10 mouse cellular contexts compared by ENCODE assay signal in the genomic region with DNA sequence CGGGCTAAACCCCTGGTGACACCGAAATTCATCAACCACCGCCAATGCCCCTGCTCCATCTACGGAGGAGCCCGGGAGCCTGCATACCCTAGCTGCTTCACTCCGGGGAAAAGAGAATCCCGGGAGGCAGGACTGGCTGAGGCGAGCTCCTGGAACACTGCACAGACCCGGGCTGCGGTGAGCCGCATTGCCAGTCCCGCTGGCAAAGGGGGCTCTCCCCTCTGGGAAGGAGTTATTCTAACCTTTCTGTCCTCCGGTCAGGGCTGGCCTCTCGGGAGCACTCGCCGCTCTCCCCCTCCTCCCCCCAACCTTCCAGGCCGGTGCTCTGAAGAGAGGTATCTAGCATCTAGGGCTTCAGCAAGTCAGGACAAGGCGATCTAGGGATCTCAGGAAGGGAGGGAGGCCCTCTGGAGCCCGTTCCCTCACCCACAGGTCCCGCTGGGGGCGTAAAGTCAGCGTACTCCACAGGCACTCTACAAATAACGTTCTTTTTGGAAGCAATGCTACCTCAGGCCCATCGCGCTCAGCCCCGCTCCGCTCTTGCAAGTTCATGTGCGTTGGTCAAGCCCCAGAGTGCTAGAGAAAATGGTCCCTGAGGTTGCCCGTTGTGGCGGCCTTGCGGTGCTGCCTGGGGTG. TPM values are rescaled to one million over a fixed set of nuclear protein-coding genes. Genes with fewer than 3 reads are reported as not detected.
DNase-seq lines count a peak whose midpoint lies in the region; ATAC-seq and TF ChIP-seq lines count a peak whose summit lies in the region.
"Had no signal": no experiment of that assay in that cellular context is flagged by ENCODE, and none has a peak within 500 bp of the region (broad histone marks: within the 10 kb centered on the region; RNA-seq: fewer than 3 reads in every experiment).

No protein-coding gene starts in this region.

- H3K4me2 ChIP-seq in embryonic facial prominence, embryonic 14.5 days (ENCODE audit: low read depth, low read length): peak overlapping the region; percentile 54
- H3K4me2 ChIP-seq in limb, embryonic 11.5 days (ENCODE audit: low read depth, severe bottlenecking): peak overlapping the region; percentile 79
- no peak overlapping the region; the same call in 1 of the 2 replicates for H3K4me2 ChIP-seq in stomach, embryonic 16.5 days (ENCODE audit: low read depth, low read length)

- peak overlapping the region; percentile 5; the same call in 1 of the 2 replicates for H3K9ac ChIP-seq in embryonic facial prominence, embryonic 14.5 days (ENCODE audit: low read depth, low read length)
- peak overlapping the region; percentile 80 for H3K9ac ChIP-seq in limb, embryonic 11.5 days (ENCODE audit: low read length)
- no peak overlapping the region for H3K9ac ChIP-seq in stomach, embryonic 16.5 days (ENCODE audit: low read length)

- H3K27me3 ChIP-seq in embryonic facial prominence, embryonic 14.5 days (replicated peaks; ENCODE audit: control insufficient read depth, insufficient read depth, low read length): peaks cover 91% of the 10 kb centered on the region
- peaks cover 15% of the 10 kb centered on the region for H3K27me3 ChIP-seq in limb, embryonic 11.5 days (ENCODE audit: control insufficient read depth, insufficient read depth, low read length)
- peaks cover 93% of the 10 kb centered on the region for H3K27me3 ChIP-seq in stomach, embryonic 16.5 days (ENCODE audit: control insufficient read depth, insufficient read depth, low read length)
- H3K27me3 ChIP-seq in thymus, adult 2 months (ENCODE audit: control insufficient read depth, insufficient read depth, low read length): peaks cover 43% of the 10 kb centered on the region

- DNase-seq in retina, embryonic 14.5 days (ENCODE audit: low spot score): peak; percentile 18
- DNase-seq in retina, postnatal 1 day: no peak
- no peak for DNase-seq in embryonic facial prominence, embryonic 14.5 days (ENCODE audit: low spot score)
- peak; percentile 78 for DNase-seq in limb, embryonic 11.5 days (ENCODE audit: low spot score)
- no peak for DNase-seq in left cerebral cortex, adult 9 months (ENCODE audit: low spot score in 2 of 2)
- DNase-seq in thymus, adult 2 months: no peak
- DNase-seq: cerebellum, adult 11 months; lung, postnatal 4 days; thymus, postnatal 36 days had no signal

- H3K27ac ChIP-seq in embryonic facial prominence, embryonic 14.5 days (replicated peaks; ENCODE audit: low read depth, low read length): no peak overlapping the region
- peak overlapping the region; percentile 76 for H3K27ac ChIP-seq in limb, embryonic 11.5 days (replicated peaks; ENCODE audit: low read depth, low read length)
- H3K27ac ChIP-seq in stomach, embryonic 16.5 days (ENCODE audit: low read length): no peak overlapping the region
- H3K27ac ChIP-seq in thymus, adult 2 months (ENCODE audit: control insufficient read depth, insufficient read depth, low read length): no peak overlapping the region

- no peaks in the 10 kb centered on the region for H3K36me3 ChIP-seq in embryonic facial prominence, embryonic 14.5 days (ENCODE audit: control insufficient read depth, insufficient read depth, low read length)
- no peaks in the 10 kb centered on the region for H3K36me3 ChIP-seq in limb, embryonic 11.5 days (ENCODE audit: control insufficient read depth, insufficient read depth, low read length)
- H3K36me3 ChIP-seq in stomach, embryonic 16.5 days (ENCODE audit: control insufficient read depth, insufficient read depth, low read length): no peaks in the 10 kb centered on the region
- no peaks in the 10 kb centered on the region for H3K36me3 ChIP-seq in thymus, adult 2 months (ENCODE audit: control insufficient read depth, insufficient read depth, low read length)

- no peaks in the 10 kb centered on the region for H3K9me3 ChIP-seq in embryonic facial prominence, embryonic 14.5 days (ENCODE audit: control insufficient read depth, low read length)
- H3K9me3 ChIP-seq in limb, embryonic 11.5 days (ENCODE audit: control insufficient read depth, low read length): no peaks in the 10 kb centered on the region
- no peaks in the 10 kb centered on the region for H3K9me3 ChIP-seq in stomach, embryonic 16.5 days (replicated peaks; ENCODE audit: control insufficient read depth, low read length)

- TF ChIP-seq POLR2A in thymus, adult 2 months (IDR thresholded peaks at IDR 0.05; ENCODE audit: control insufficient read depth, extremely low read depth, insufficient read depth, low read length, poor library complexity): no peak

- peaks cover 15% of the 10 kb centered on the region for H3K4me1 ChIP-seq in embryonic facial prominence, embryonic 14.5 days (ENCODE audit: control insufficient read depth, insufficient read depth, low read length)
- peaks cover 55% of the 10 kb centered on the region for H3K4me1 ChIP-seq in limb, embryonic 11.5 days (ENCODE audit: control insufficient read depth, insufficient read depth, low read length)
- H3K4me1 ChIP-seq in stomach, embryonic 16.5 days (ENCODE audit: control insufficient read depth, insufficient read depth, low read length): 0 out of 2 replicates have a peak, but pooled peaks cover 4% of the 10 kb centered on the region
- 0 out of 2 replicates have a peak, but pooled peaks cover 3% of the 10 kb centered on the region for H3K4me1 ChIP-seq in thymus, adult 2 months (replicated peaks; ENCODE audit: control insufficient read depth, insufficient read depth, low read length)

- H3K4me3 ChIP-seq in embryonic facial prominence, embryonic 14.5 days (ENCODE audit: low read depth, low read length): peak overlapping the region; percentile 25
- peak overlapping the region; percentile 39 for H3K4me3 ChIP-seq in limb, embryonic 11.5 days (ENCODE audit: low read depth, low read length)
- H3K4me3 ChIP-seq in stomach, embryonic 16.5 days (replicated peaks; ENCODE audit: low read length): no peak overlapping the region
- no peak overlapping the region for H3K4me3 ChIP-seq in thymus, adult 2 months (ENCODE audit: control insufficient read depth, insufficient read depth, low read length)

- peak; percentile 44; the same call in 1 of the 2 replicates for ATAC-seq in embryonic facial prominence, embryonic 14.5 days (ENCODE audit: low read depth)
- no peak for ATAC-seq in limb, embryonic 11.5 days (ENCODE audit: insufficient number of reproducible peaks, low FRiP score, low TSS enrichment, low read depth)
- 0 out of 2 replicates have a peak, but pooled peaks have one; percentile 25 for ATAC-seq in stomach, embryonic 16.5 days (ENCODE audit: insufficient read depth, low FRiP score)

- 1% methylated on average over 21 of the region's 31 CpGs for WGBS in embryonic facial prominence, embryonic 14.5 days
- WGBS in limb, embryonic 11.5 days: 2% methylated on average over 31 of the region's 31 CpGs
- WGBS in stomach, embryonic 16.5 days: 2% methylated on average over 31 of the region's 31 CpGs
- 6% methylated on average over 31 of the region's 31 CpGs for WGBS in thymus, adult 2 months

- TF ChIP-seq CTCF in thymus, adult 2 months (IDR thresholded peaks at IDR 0.05; ENCODE audit: borderline replicate concordance, control insufficient read depth, extremely low read depth, insufficient read depth, low read length, poor library complexity): no peak

RNA-seq across cellular contexts. Expression of a gene that starts 8.5 kb away (rescaled TPM):
- 0.43 and 0.85 TPM in 2 replicates for polyA plus RNA-seq in embryonic facial prominence, embryonic 14.5 days (2014; fragmentation: Nextera tagmentation; extraction: Ambion mirVana)
- 10.2 and 10.6 TPM in 2 replicates for polyA plus RNA-seq in limb, embryonic 11.5 days (2014; fragmentation: Nextera tagmentation; extraction: Ambion mirVana)
- polyA plus RNA-seq in stomach, embryonic 16.5 days (2015; fragmentation: Nextera tagmentation; extraction: Ambion mirVana): not detected in 2 replicates
- polyA plus RNA-seq in thymus, adult 2 months (2012; rRNA removed): 0.04 and 0.10 TPM in 2 replicates

Comparison
In these comparisons a context has a peak if more than half of its experiments do, and no peak if none do; other contexts are left out.
1. DNase-seq: peak in retina, embryonic 14.5 days (single experiment) and limb, embryonic 11.5 days (single experiment); none in retina, postnatal 1 day (single experiment), embryonic facial prominence, embryonic 14.5 days (single experiment), left cerebral cortex, adult 9 months (0 of 2) and thymus, adult 2 months (single experiment).
2. H3K4me3 ChIP-seq: peak in embryonic facial prominence, embryonic 14.5 days (single experiment) and limb, embryonic 11.5 days (single experiment); none in stomach, embryonic 16.5 days (single experiment) and thymus, adult 2 months (single experiment).